Mouse (Mus musculus) spleen, embryonic (tissue): ENCODE measurements around the gene Atn1.

Experiments used
- CTCF ChIA-PET: fragments of 350-600 bp; sonication (Branson Sonifier 250); formaldehyde crosslinking; loops from one replicate; lab custom pipeline; 2022; lab: Charles Lee

The Atn1 gene

GRCm38 (mm10) chr6:124718703-124719102 lies 37.6 kb downstream of the Atn1 start:
- CTCF ChIA-PET: interaction anchor here (1.4 kb wide), 1 partner anchor 11 kb away, joined by 9 read pairs; no protein-coding TSS in a partner anchor

- CTCF ChIA-PET: interaction anchor here (0.7 to 3.3 kb wide), 4 partner anchors 12 to 38 kb away, joined by 3 to 22 read pairs (median 4); partner anchors contain the start of genes Atn1, Gm45234 and Grcc10
These were observed 38.4 kb downstream of the Atn1 start for GRCm38 (mm10) chr6:124717968-124718367.

GRCm38 (mm10) chr6:124716864-124717490 lies 39.3 kb downstream of the Atn1 start:
- CTCF ChIA-PET: interaction anchor here (1.0 to 3.3 kb wide), 4 partner anchors 13 to 38 kb away, joined by 3 to 22 read pairs (median 6); partner anchors contain the start of gene Grcc10

GRCm38 (mm10) chr6:124712918-124713317 lies 43.4 kb downstream of the Atn1 start:
- CTCF ChIA-PET: no interaction called here

- CTCF ChIA-PET: interaction anchor here (1.3 kb wide), 1 partner anchor 33 kb away, joined by 3 read pairs; no protein-coding TSS in a partner anchor
These were observed 44.2 kb downstream of the Atn1 start, which contains the start of the genes Emg1 and Phb2 for GRCm38 (mm10) chr6:124711824-124712782. TSS of gene Emg1 (minus strand) at chr6:124712178. TSS of gene Phb2 (plus strand) at chr6:124712336.

GRCm38 (mm10) chr6:124708289-124708889 lies 47.9 kb downstream of the Atn1 start:
- CTCF ChIA-PET: interaction anchor here (0.6 kb wide), 1 partner anchor 34 kb away, joined by 3 read pairs; no protein-coding TSS in a partner anchor

GRCm38 (mm10) chr6:124706061-124706627 lies 50.2 kb downstream of the Atn1 start:
- CTCF ChIA-PET: no interaction called here

- CTCF ChIA-PET: interaction anchor here (0.5 kb wide), 1 partner anchor 9 kb away, joined by 3 read pairs; no protein-coding TSS in a partner anchor
These were observed 51.9 kb downstream of the Atn1 start for GRCm38 (mm10) chr6:124704417-124704816.

- CTCF ChIA-PET: interaction anchor here (2.1 kb wide), 1 partner anchor 55 kb away, joined by 7 read pairs; no protein-coding TSS in a partner anchor
These were observed 52.5 kb downstream of the Atn1 start for GRCm38 (mm10) chr6:124703789-124704188.

GRCm38 (mm10) chr6:124702784-124703103 lies 53.6 kb downstream of the Atn1 start:
- CTCF ChIA-PET: interaction anchor here (0.5 to 2.1 kb wide), 5 partner anchors 18 to 81 kb away, joined by 3 to 8 read pairs (median 4); no protein-coding TSS in a partner anchor

- CTCF ChIA-PET: interaction anchor here (0.5 to 2.1 kb wide), 7 partner anchors 18 to 312 kb away, joined by 3 to 8 read pairs (median 4); no protein-coding TSS in a partner anchor
These were observed 54.1 kb downstream of the Atn1 start for GRCm38 (mm10) chr6:124702102-124702783.

GRCm38 (mm10) chr6:124701338-124701737 lies 55.0 kb downstream of the Atn1 start:
- CTCF ChIA-PET: interaction anchor here (0.6 kb wide), 2 partner anchors 63 to 313 kb away, joined by 3 read pairs; no protein-coding TSS in a partner anchor

GRCm38 (mm10) chr6:124699962-124700610 lies 56.2 kb downstream of the Atn1 start:
- CTCF ChIA-PET: no interaction called here

GRCm38 (mm10) chr6:124699366-124699765 lies 57.0 kb downstream of the Atn1 start:
- CTCF ChIA-PET: no interaction called here

- CTCF ChIA-PET: no interaction called here
These were observed 57.6 kb downstream of the Atn1 start for GRCm38 (mm10) chr6:124698751-124699150.

GRCm38 (mm10) chr6:124696441-124697150 lies 59.7 kb downstream of the Atn1 start:
- CTCF ChIA-PET: no interaction called here

- CTCF ChIA-PET: interaction anchor here (0.6 kb wide), 1 partner anchor 17 kb away, joined by 4 read pairs; no protein-coding TSS in a partner anchor
These were observed 62.0 kb downstream of the Atn1 start for GRCm38 (mm10) chr6:124694166-124694955.
